Mouse (Mus musculus): ENCODE measurements at regions not wholly inside any gene's neighbourhood (a gene's known extent, or its start where the extent isn't known, plus 50 kb on each side); places are given as distances from the start of the nearest gene placed in this dataset.

DNA sequence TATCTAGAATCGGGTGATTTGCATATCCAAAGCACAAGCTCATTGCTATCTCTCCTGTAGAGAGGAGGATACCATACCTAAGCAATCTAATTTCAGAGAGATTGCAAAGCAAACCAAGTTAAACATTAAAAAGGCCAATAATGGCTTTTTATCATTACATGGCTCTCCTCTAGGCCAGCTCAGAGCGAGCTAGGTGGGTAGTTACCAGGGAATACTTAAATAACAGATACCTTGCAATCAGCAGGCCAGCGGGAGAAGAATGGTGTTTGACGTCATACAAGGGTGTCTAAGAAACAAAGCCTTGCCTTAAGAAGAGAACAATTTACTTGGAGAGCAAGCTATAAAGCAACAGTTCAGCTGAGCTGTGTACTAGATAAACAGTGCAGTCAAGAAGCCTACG is 207.4 kb upstream of the Kit start:
- Histone ChIP-seq H3K4me1 (ENCODE audit: control insufficient read depth, insufficient read depth, low read length) (no peaks in the 10 kb centered on the region), H3K4me3 (ENCODE audit: low read length) (no peak overlapping the region), H3K27ac (ENCODE audit: low read length) (no peak overlapping the region), H3K9ac (ENCODE audit: low read depth, low read length) (no peak overlapping the region), H3K27me3 (replicated peaks; ENCODE audit: control insufficient read depth, insufficient read depth, low read length) (no peaks in the 10 kb centered on the region), H3K36me3 (ENCODE audit: control insufficient read depth, insufficient read depth, low read length) (no peaks in the 10 kb centered on the region), H3K9me3 (ENCODE audit: control insufficient read depth, low read length) (no peaks in the 10 kb centered on the region), H3K4me2 (ENCODE audit: low read depth, low read length) (no peak overlapping the region)
- 60% methylated on average over 5 of the region's 5 CpGs for WGBS
- ATAC-seq, result peak; percentile 60

DNA sequence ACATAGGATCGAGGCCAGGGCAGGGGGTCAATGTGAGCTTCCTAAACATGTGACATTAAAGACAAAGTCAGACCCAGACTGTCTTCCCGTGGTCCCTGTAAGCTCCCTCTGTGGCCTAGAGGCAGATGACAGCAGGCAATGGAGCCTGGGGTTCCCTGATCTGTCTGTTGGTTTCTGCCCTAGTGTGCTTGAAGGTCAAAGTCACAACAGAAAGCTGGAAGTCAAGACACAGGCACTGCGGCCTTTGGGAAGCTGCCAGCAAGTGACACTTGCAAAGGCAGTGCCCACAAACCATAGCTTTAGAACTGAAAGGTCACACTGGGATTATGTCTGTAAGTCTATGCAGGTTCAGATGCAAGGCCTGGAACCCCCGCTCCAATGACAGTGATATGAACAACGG is 206.0 kb upstream of the Kit start:
- no peaks in the 10 kb centered on the region for H3K4me1 ChIP-seq (ENCODE audit: control insufficient read depth, insufficient read depth, low read length)
- H3K4me3 ChIP-seq (ENCODE audit: low read length), result no peak overlapping the region
- ATAC-seq, result no peak
- no peak overlapping the region for H3K9ac ChIP-seq (ENCODE audit: low read depth, low read length)
- H3K27ac ChIP-seq (ENCODE audit: low read length), result no peak overlapping the region
- no peak overlapping the region for H3K4me2 ChIP-seq (ENCODE audit: low read depth, low read length)
- no peaks in the 10 kb centered on the region for H3K27me3 ChIP-seq (replicated peaks; ENCODE audit: control insufficient read depth, insufficient read depth, low read length)
- no peaks in the 10 kb centered on the region for H3K36me3 ChIP-seq (ENCODE audit: control insufficient read depth, insufficient read depth, low read length)
- WGBS, result 86% methylated on average over 5 of the region's 5 CpGs
- H3K9me3 ChIP-seq (ENCODE audit: control insufficient read depth, low read length), result no peaks in the 10 kb centered on the region

DNA sequence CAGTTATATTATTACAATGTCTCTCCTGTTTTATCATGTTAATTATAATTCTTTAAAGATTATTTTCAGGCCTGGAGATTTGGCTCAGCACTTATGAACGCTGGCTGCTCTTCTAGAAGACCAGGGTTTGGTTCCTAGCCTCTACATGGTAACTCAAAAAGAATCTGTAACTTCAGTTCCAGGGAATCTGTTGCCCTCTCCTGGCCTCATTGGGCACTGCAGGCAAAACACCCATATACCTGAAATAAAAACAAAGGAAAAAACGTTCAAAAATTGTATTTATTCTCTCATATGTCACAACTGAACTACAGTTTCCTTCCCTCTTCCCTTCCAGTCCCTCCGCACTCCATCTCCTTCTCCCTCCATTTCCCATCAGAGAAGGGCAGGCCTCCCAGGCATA is 201.9 kb upstream of the Kit start:
- Histone ChIP-seq H3K27ac (ENCODE audit: low read length) (no peak overlapping the region), H3K4me3 (ENCODE audit: low read length) (no peak overlapping the region), H3K4me1 (ENCODE audit: control insufficient read depth, insufficient read depth, low read length) (peaks cover 13% of the 10 kb centered on the region), H3K9me3 (ENCODE audit: control insufficient read depth, low read length) (no peaks in the 10 kb centered on the region), H3K36me3 (ENCODE audit: control insufficient read depth, insufficient read depth, low read length) (no peaks in the 10 kb centered on the region), H3K9ac (ENCODE audit: low read depth, low read length) (no peak overlapping the region), H3K27me3 (replicated peaks; ENCODE audit: control insufficient read depth, insufficient read depth, low read length) (no peaks in the 10 kb centered on the region), H3K4me2 (ENCODE audit: low read depth, low read length) (no peak overlapping the region)
- WGBS, result 68% methylated on average over 3 of the region's 3 CpGs
- no peak for ATAC-seq

DNA sequence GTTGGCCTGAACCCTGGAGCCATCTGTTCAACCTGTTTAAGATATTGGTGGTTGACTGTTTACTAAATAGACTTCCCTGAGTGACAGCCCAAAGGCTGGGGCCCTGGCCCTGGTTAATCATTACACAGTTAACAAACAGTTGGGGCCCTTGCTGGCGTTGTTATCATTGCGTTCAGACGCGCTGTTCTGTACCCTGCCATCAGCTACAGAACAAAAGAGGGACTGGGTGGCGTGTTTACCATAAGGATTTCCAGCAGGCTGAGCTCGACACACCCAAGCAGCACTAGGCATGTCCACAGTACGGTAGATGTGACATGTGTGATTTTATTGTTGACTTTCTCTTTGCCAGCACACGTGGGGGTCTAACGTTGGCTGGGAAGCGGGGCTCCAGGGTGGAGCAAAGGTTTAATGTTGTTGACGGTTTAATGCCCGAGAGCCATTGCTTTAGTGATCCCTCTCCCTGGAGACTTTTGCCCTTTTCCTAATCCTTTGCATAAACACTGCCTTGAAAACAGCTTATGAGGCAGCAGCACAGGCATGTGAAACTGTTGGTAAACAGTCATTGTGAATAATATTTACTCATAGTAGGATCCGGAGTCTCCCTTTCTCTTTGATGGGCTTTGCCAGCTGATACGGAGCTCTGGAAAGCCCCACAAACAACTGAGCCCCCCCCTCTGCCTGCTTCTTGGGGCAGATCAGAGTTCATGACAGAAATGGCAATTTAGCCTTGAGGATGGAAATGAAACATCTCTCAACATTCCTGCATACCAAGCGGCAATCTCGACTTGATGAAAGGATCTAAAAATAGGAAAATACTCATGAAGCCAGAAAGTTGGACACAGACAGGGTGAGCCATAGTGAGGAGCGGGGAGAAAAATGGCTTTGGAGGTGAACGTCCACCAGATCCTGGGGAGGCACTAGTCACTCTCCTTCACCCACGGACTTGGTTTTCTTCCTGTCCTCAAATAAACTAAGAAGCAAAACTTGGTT is 197.1 kb upstream of the Kit start:
- Histone ChIP-seq H3K36me3 (ENCODE audit: control insufficient read depth, insufficient read depth, low read length) (no peaks in the 10 kb centered on the region), H3K4me2 (ENCODE audit: low read depth, low read length) (peak overlapping the region; percentile 44)
- 26% methylated on average over 19 of the region's 19 CpGs for WGBS

DNA sequence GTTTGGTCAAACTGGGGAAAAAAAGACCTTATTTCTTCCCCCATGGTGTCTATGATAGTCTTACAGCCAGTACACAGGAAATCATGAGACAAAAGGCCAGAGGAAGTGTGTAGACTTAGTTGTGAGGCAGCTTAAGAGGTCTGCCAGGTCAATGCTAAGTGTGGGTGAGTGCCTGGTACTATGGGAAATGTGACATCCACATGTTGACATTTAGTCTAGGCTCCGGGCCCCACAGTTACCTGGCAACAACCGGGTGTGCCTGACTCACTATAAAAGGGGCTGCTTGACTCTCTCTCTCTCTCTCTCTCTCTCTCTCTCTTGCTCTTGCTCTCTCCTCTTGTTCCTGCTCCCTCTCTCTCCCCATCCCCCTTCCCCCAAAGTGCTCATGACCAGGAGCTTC is 196.1 kb upstream of the Kit start:
- H3K9me3 ChIP-seq (ENCODE audit: control insufficient read depth, low read length), result no peaks in the 10 kb centered on the region
- H3K4me1 ChIP-seq (ENCODE audit: control insufficient read depth, insufficient read depth, low read length), result peaks cover 18% of the 10 kb centered on the region
- no peak overlapping the region for H3K4me3 ChIP-seq (ENCODE audit: low read length)
- H3K9ac ChIP-seq (ENCODE audit: low read depth, low read length), result no peak overlapping the region
- no peak overlapping the region for H3K27ac ChIP-seq (ENCODE audit: low read length)
- H3K36me3 ChIP-seq (ENCODE audit: control insufficient read depth, insufficient read depth, low read length), result no peaks in the 10 kb centered on the region
- H3K4me2 ChIP-seq (ENCODE audit: low read depth, low read length), result no peak overlapping the region
- H3K27me3 ChIP-seq (replicated peaks; ENCODE audit: control insufficient read depth, insufficient read depth, low read length), result no peaks in the 10 kb centered on the region
- WGBS, result 21% methylated on average over 2 of the region's 2 CpGs
- ATAC-seq, result peak; percentile 63; the same call in 1 of the 2 replicates

More for the DNA sequence above, 197.1 kb upstream of the Kit start:
- Histone ChIP-seq H3K4me1 (ENCODE audit: control insufficient read depth, insufficient read depth, low read length) (peaks cover 18% of the 10 kb centered on the region), H3K4me3 (ENCODE audit: low read length) (peak overlapping the region; percentile 17; the same call in 1 of the 2 replicates), H3K9ac (ENCODE audit: low read depth, low read length) (no peak overlapping the region), H3K27me3 (replicated peaks; ENCODE audit: control insufficient read depth, insufficient read depth, low read length) (no peaks in the 10 kb centered on the region), H3K27ac (ENCODE audit: low read length) (peak overlapping the region; percentile 35; the same call in 1 of the 2 replicates), H3K9me3 (ENCODE audit: control insufficient read depth, low read length) (no peaks in the 10 kb centered on the region)
- ATAC-seq, result peak; percentile 92

DNA sequence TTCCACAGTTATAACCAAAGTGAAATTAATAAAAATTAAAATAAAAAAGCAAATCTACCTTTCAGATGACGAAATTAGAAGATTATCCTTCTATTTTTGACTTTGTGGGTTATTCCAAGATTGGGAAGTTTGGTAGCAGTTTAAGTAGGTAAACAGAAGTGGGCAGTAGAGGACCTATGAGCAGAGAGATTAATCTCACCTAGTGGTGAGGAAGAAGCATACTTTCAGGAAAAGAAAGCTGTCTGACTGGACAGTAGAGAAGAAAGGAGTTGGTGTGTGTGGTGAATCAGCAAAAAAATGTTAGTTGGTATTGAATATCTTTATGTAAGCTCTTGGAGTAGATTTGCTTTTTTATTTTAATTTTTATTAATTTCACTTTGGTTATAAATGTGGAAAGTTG is 194.4 kb upstream of the Kit start:
- no peak overlapping the region for H3K9ac ChIP-seq (ENCODE audit: low read depth, low read length)
- H3K36me3 ChIP-seq (ENCODE audit: control insufficient read depth, insufficient read depth, low read length), result no peaks in the 10 kb centered on the region
- H3K9me3 ChIP-seq (ENCODE audit: control insufficient read depth, low read length), result no peaks in the 10 kb centered on the region
- 82% methylated on average over 1 of the region's 1 CpGs for WGBS
- ATAC-seq, result no peak
- H3K4me3 ChIP-seq (ENCODE audit: low read length), result no peak overlapping the region
- H3K27ac ChIP-seq (ENCODE audit: low read length), result no peak overlapping the region
- H3K4me1 ChIP-seq (ENCODE audit: control insufficient read depth, insufficient read depth, low read length), result peaks cover 18% of the 10 kb centered on the region
- H3K27me3 ChIP-seq (replicated peaks; ENCODE audit: control insufficient read depth, insufficient read depth, low read length), result no peaks in the 10 kb centered on the region
- H3K4me2 ChIP-seq (ENCODE audit: low read depth, low read length), result no peak overlapping the region

DNA sequence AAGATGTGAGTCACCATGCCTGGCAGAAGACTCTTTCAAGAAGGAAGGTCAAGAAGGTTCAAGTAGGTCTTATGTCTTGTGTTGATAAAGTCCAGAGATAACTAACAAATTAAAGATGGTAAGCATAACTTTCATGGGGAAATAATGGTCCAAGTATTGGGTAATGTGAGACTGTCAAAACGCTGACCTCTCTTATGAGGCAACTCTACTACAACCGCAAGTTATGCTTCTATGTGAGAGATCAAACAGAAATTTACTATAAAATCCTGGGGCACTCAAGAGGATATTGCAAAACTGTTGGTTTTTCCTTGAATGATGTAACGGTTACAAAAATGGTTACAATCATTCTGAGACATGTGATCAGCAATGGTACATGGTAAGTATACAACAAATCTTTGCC is 192.6 kb upstream of the Kit start:
- Histone ChIP-seq H3K27ac (ENCODE audit: low read length) (no peak overlapping the region), H3K4me3 (ENCODE audit: low read length) (no peak overlapping the region), H3K36me3 (ENCODE audit: control insufficient read depth, insufficient read depth, low read length) (no peaks in the 10 kb centered on the region), H3K9ac (ENCODE audit: low read depth, low read length) (no peak overlapping the region), H3K4me1 (ENCODE audit: control insufficient read depth, insufficient read depth, low read length) (peaks cover 11% of the 10 kb centered on the region), H3K4me2 (ENCODE audit: low read depth, low read length) (no peak overlapping the region), H3K9me3 (ENCODE audit: control insufficient read depth, low read length) (no peaks in the 10 kb centered on the region), H3K27me3 (replicated peaks; ENCODE audit: control insufficient read depth, insufficient read depth, low read length) (no peaks in the 10 kb centered on the region)
- ATAC-seq, result no peak
- WGBS, result 87% methylated on average over 3 of the region's 3 CpGs

DNA sequence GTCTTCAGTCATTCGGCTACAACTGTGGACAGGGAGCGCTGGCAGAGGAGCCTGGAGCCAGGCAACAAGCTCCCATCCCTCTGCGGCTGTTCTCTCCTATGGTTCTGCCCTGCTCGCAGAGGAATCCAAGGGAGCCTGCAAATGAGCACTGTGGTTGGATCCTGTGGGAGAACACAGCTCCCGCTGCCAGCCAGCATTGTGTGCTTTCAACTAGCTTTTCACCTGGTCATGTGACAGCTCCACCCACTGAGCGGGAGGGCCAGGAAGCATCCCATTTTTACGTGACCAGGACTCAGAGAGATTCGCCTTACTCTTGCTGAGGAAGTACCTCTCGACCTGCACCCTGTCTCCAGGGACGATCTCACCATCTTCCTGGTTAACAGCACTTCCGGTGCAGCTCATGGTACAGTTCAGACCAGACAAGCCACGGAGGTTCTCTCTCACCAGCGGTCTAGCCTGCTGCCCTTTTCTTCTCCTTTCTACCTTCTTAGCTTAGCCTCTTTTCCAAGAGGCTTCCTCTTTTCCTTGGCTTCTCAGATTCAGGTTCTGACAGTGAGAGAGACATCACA is 186.7 kb upstream of the Kit start:
- Histone ChIP-seq H3K36me3 (ENCODE audit: control insufficient read depth, insufficient read depth, low read length) (no peaks in the 10 kb centered on the region), H3K4me2 (ENCODE audit: low read depth, low read length) (no peak overlapping the region), H3K9me3 (ENCODE audit: control insufficient read depth, low read length) (no peaks in the 10 kb centered on the region), H3K4me1 (ENCODE audit: control insufficient read depth, insufficient read depth, low read length) (0 out of 2 replicates have a peak, but pooled peaks cover 3% of the 10 kb centered on the region), H3K27me3 (replicated peaks; ENCODE audit: control insufficient read depth, insufficient read depth, low read length) (no peaks in the 10 kb centered on the region), H3K4me3 (ENCODE audit: low read length) (no peak overlapping the region), H3K27ac (ENCODE audit: low read length) (no peak overlapping the region), H3K9ac (ENCODE audit: low read depth, low read length) (no peak overlapping the region)
- 52% methylated on average over 13 of the region's 13 CpGs for WGBS
- no peak; the same call in 1 of the 2 replicates for ATAC-seq

DNA sequence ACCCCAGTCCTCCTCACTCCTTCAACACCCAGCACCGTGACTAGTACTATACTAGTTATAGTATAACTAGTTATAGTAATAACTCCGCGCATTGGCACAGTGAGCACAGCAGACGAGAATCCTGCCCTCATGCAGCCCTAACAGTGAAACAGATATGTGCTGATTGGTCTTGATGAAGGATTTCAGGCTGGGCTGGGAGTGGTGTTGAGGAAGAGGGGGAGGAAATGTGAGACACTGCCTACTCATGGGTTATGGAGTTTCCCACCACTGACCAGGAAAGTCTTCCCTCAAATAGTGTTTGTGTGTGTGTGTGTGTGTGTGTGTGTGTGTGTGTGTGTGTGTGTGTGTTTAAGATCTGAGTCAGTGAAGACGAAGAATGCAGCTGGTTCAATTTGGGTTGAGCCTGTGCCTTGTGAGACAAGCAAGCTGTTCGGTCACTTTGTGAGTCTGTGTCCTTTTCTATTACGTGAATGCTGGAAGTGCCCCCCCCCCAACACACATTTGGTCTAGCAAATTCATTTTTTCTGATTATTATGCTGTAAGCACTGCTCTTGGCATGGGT is 185.9 kb upstream of the Kit start:
- WGBS, result 76% methylated on average over 7 of the region's 7 CpGs
- Histone ChIP-seq H3K27me3 (replicated peaks; ENCODE audit: control insufficient read depth, insufficient read depth, low read length) (no peaks in the 10 kb centered on the region), H3K4me1 (ENCODE audit: control insufficient read depth, insufficient read depth, low read length) (0 out of 2 replicates have a peak, but pooled peaks cover 3% of the 10 kb centered on the region), H3K27ac (ENCODE audit: low read length) (no peak overlapping the region), H3K9ac (ENCODE audit: low read depth, low read length) (no peak overlapping the region), H3K36me3 (ENCODE audit: control insufficient read depth, insufficient read depth, low read length) (no peaks in the 10 kb centered on the region), H3K4me2 (ENCODE audit: low read depth, low read length) (no peak overlapping the region), H3K4me3 (ENCODE audit: low read length) (no peak overlapping the region), H3K9me3 (ENCODE audit: control insufficient read depth, low read length) (no peaks in the 10 kb centered on the region)
- no peak for ATAC-seq

Measured in intestine, embryonic 16.5 days (tissue).